In genomic region chr11:98846016-98846415, GRCm38 (mm10) we compare ENCODE assay signal across 13 mouse cellular contexts. TPM values are rescaled to one million over a fixed set of nuclear protein-coding genes. Genes with fewer than 3 reads are reported as not detected.
DNase-seq lines count a peak whose midpoint lies in the region; ATAC-seq and TF ChIP-seq lines count a peak whose summit lies in the region.
"Had no signal": no experiment of that assay in that cellular context is flagged by ENCODE, and none has a peak within 500 bp of the region (broad histone marks: within the 10 kb centered on the region; RNA-seq: fewer than 3 reads in every experiment).

No protein-coding gene starts in this region.

- H3K27me3 ChIP-seq in forebrain, postnatal 0 days (ENCODE audit: insufficient read depth, low read length) = no peaks in the 10 kb centered on the region
- H3K27me3 ChIP-seq in forebrain, embryonic 10.5 days (ENCODE audit: poor library complexity, severe bottlenecking) = peaks cover 22% of the 10 kb centered on the region
- no peaks in the 10 kb centered on the region for H3K27me3 ChIP-seq in lung, embryonic 14.5 days (ENCODE audit: insufficient read depth, low read length)

- H3K4me3 ChIP-seq in forebrain, postnatal 0 days (ENCODE audit: low read depth, low read length) = no peak overlapping the region
- no peak overlapping the region for H3K4me3 ChIP-seq in forebrain, embryonic 10.5 days
- no peak overlapping the region for H3K4me3 ChIP-seq in lung, embryonic 14.5 days (ENCODE audit: low read depth, low read length)
- H3K4me3 ChIP-seq in lung, adult 2 months (replicated peaks; ENCODE audit: extremely low read depth, low read depth, low read length) = no peak overlapping the region
- H3K4me3 ChIP-seq: midbrain, embryonic 10.5 days had no signal

- peak; percentile 49 for TF ChIP-seq CTCF in forebrain, postnatal 0 days (IDR thresholded peaks at IDR 0.05; ENCODE audit: low read depth)
- peak; percentile 31; the same call in 1 of the 2 replicates for TF ChIP-seq CTCF in lung, embryonic 14.5 days (IDR thresholded peaks at IDR 0.05; ENCODE audit: low read depth)
- no peak for TF ChIP-seq CTCF in lung, adult 2 months (IDR thresholded peaks at IDR 0.05; ENCODE audit: insufficient read depth, low read length)

- no peak for ATAC-seq in forebrain, postnatal 0 days
- no peak for ATAC-seq in lung, embryonic 14.5 days (ENCODE audit: insufficient read depth)
- peak; percentile 58 for ATAC-seq in megakaryocyte-erythroid progenitor cell, adult 5-6 weeks (replicated peaks; ENCODE audit: low FRiP score, low TSS enrichment, poor library complexity, severe bottlenecking)

- 55% methylated on average over 13 of the region's 13 CpGs for WGBS in forebrain, postnatal 0 days
- 61% methylated on average over 13 of the region's 13 CpGs for WGBS in forebrain, embryonic 10.5 days
- WGBS in lung, embryonic 14.5 days = 45% methylated on average over 13 of the region's 13 CpGs
- 61% methylated on average over 13 of the region's 13 CpGs for WGBS in lung, adult 2 months

- H3K9me3 ChIP-seq in forebrain, postnatal 0 days (ENCODE audit: low read length) = no peaks in the 10 kb centered on the region
- H3K9me3 ChIP-seq in forebrain, embryonic 10.5 days = no peaks in the 10 kb centered on the region
- H3K9me3 ChIP-seq in lung, embryonic 14.5 days (ENCODE audit: low read depth, low read length) = no peaks in the 10 kb centered on the region
- H3K9me3 ChIP-seq: midbrain, embryonic 10.5 days had no signal

- no peak for DNase-seq in forebrain, postnatal 0 days
- no peak for DNase-seq in forebrain, embryonic 10.5 days (ENCODE audit: extremely low spot score, low spot score)
- no peak for DNase-seq in lung, embryonic 14.5 days
- no peak for DNase-seq in lung, adult 2 months
- DNase-seq in brain, adult 2 months (ENCODE audit: low read depth, low spot score) = peak; percentile 77
- DNase-seq in adrenal gland, postnatal 25 days = no peak
- DNase-seq in spleen, adult 12 weeks (ENCODE audit: low spot score) = no peak
- DNase-seq: adrenal gland, postnatal 10 days; gastrocnemius, postnatal 14 days; kidney, postnatal 10 days; thymus, postnatal 25 days had no signal

- H3K9ac ChIP-seq in forebrain, postnatal 0 days = no peak overlapping the region
- H3K9ac ChIP-seq in lung, embryonic 14.5 days = no peak overlapping the region

- no peak overlapping the region for H3K27ac ChIP-seq in forebrain, postnatal 0 days (ENCODE audit: low read depth, low read length)
- no peak overlapping the region for H3K27ac ChIP-seq in forebrain, embryonic 10.5 days
- no peak overlapping the region for H3K27ac ChIP-seq in lung, embryonic 14.5 days (ENCODE audit: low read depth)
- H3K27ac ChIP-seq: midbrain, embryonic 10.5 days had no signal

- H3K4me1 ChIP-seq in forebrain, postnatal 0 days (ENCODE audit: insufficient read depth) = no peaks in the 10 kb centered on the region
- peaks cover 21% of the 10 kb centered on the region for H3K4me1 ChIP-seq in forebrain, embryonic 10.5 days
- 0 out of 2 replicates have a peak, but pooled peaks cover 16% of the 10 kb centered on the region for H3K4me1 ChIP-seq in lung, embryonic 14.5 days (ENCODE audit: insufficient read depth)
- H3K4me1 ChIP-seq in lung, adult 2 months (ENCODE audit: control insufficient read depth, insufficient read depth, low read length) = peaks cover 3% of the 10 kb centered on the region; the same call in 1 of the 2 replicates

- no peak for TF ChIP-seq POLR2A in lung, adult 2 months (IDR thresholded peaks at IDR 0.05; ENCODE audit: borderline replicate concordance, extremely low read depth, low read depth, low read length)

- H3K36me3 ChIP-seq in forebrain, postnatal 0 days (ENCODE audit: insufficient read depth) = peaks cover 15% of the 10 kb centered on the region; the same call in 1 of the 2 replicates
- H3K36me3 ChIP-seq in forebrain, embryonic 10.5 days (replicated peaks) = no peaks in the 10 kb centered on the region
- H3K36me3 ChIP-seq in lung, embryonic 14.5 days (ENCODE audit: insufficient read depth) = no peaks in the 10 kb centered on the region
- H3K36me3 ChIP-seq: midbrain, embryonic 10.5 days had no signal

- H3K4me2 ChIP-seq in forebrain, postnatal 0 days (ENCODE audit: low read depth) = no peak overlapping the region
- no peak overlapping the region for H3K4me2 ChIP-seq in lung, embryonic 14.5 days

RNA-seq across cellular contexts. Expression of gene Rapgefl1, which starts 9.4 kb away (rescaled TPM):
- total RNA-seq in forebrain, postnatal 0 days (2014; rRNA removed) = 28.7 TPM in 2 replicates
- polyA plus RNA-seq in forebrain, postnatal 0 days (2015; fragmentation: Nextera tagmentation; extraction: Ambion mirVana) = 5.6 and 9.8 TPM in 2 replicates
- polyA plus RNA-seq in forebrain, embryonic 10.5 days (2016; fragmentation: Nextera tagmentation; extraction: Ambion mirVana) = 1.00 and 1.2 TPM in 2 replicates
- 1.5 and 2.1 TPM in 2 replicates for polyA plus RNA-seq in lung, embryonic 14.5 days (2014; fragmentation: Nextera tagmentation; extraction: Ambion mirVana)
- polyA plus RNA-seq in lung, adult 2 months (2012; rRNA removed) = 3.4 and 18.4 TPM in 2 replicates
- 2.2 TPM in 1 of 2 replicates, not detected in the other for total RNA-seq in megakaryocyte-erythroid progenitor cell, adult 5-6 weeks (2014; fragmentation: Nextera tagmentation)
- total RNA-seq in megakaryocyte-erythroid progenitor cell, adult 5-6 weeks (2017) = 1.7 TPM in 1 of 2 replicates, not detected in the other
- total RNA-seq in adrenal gland, postnatal 25 days (2021) = 0.52 and 0.70 TPM in 2 replicates

RNA-seq across cellular contexts. Expression of gene Wipf2, which starts 17.4 kb away (rescaled TPM):
- total RNA-seq in forebrain, postnatal 0 days (2014; rRNA removed) = 7.1 and 8.2 TPM in 2 replicates
- polyA plus RNA-seq in forebrain, postnatal 0 days (2015; fragmentation: Nextera tagmentation; extraction: Ambion mirVana) = 1.6 and 3.0 TPM in 2 replicates
- 4.5 and 4.7 TPM in 2 replicates for polyA plus RNA-seq in forebrain, embryonic 10.5 days (2016; fragmentation: Nextera tagmentation; extraction: Ambion mirVana)
- 4.7 and 5.7 TPM in 2 replicates for polyA plus RNA-seq in lung, embryonic 14.5 days (2014; fragmentation: Nextera tagmentation; extraction: Ambion mirVana)
- 10.1 and 14.0 TPM in 2 replicates for polyA plus RNA-seq in lung, adult 2 months (2012; rRNA removed)
- total RNA-seq in megakaryocyte-erythroid progenitor cell, adult 5-6 weeks (2014; fragmentation: Nextera tagmentation) = 23.5 and 26.9 TPM in 2 replicates
- total RNA-seq in megakaryocyte-erythroid progenitor cell, adult 5-6 weeks (2017) = 3.6 and 4.4 TPM in 2 replicates
- 18.0 and 26.4 TPM in 2 replicates for total RNA-seq in adrenal gland, postnatal 25 days (2021)

RNA-seq across cellular contexts. Expression of gene Casc3, which starts 41.3 kb away (rescaled TPM):
- total RNA-seq in forebrain, postnatal 0 days (2014; rRNA removed) = 22.5 and 27.2 TPM in 2 replicates
- 29.5 and 37.4 TPM in 2 replicates for polyA plus RNA-seq in forebrain, postnatal 0 days (2015; fragmentation: Nextera tagmentation; extraction: Ambion mirVana)
- 45.7 and 49.7 TPM in 2 replicates for polyA plus RNA-seq in forebrain, embryonic 10.5 days (2016; fragmentation: Nextera tagmentation; extraction: Ambion mirVana)
- 41.0 and 42.8 TPM in 2 replicates for polyA plus RNA-seq in lung, embryonic 14.5 days (2014; fragmentation: Nextera tagmentation; extraction: Ambion mirVana)
- 33.6 and 37.9 TPM in 2 replicates for polyA plus RNA-seq in lung, adult 2 months (2012; rRNA removed)
- total RNA-seq in megakaryocyte-erythroid progenitor cell, adult 5-6 weeks (2014; fragmentation: Nextera tagmentation) = 47.6 and 51.8 TPM in 2 replicates
- total RNA-seq in megakaryocyte-erythroid progenitor cell, adult 5-6 weeks (2017) = 37.4 and 53.5 TPM in 2 replicates
- 37.2 and 41.5 TPM in 2 replicates for total RNA-seq in adrenal gland, postnatal 25 days (2021)

RNA-seq across cellular contexts. Expression of gene Msl1, which starts 50.7 kb away (rescaled TPM):
- total RNA-seq in forebrain, postnatal 0 days (2014; rRNA removed) = 87.2 and 94.6 TPM in 2 replicates
- polyA plus RNA-seq in forebrain, postnatal 0 days (2015; fragmentation: Nextera tagmentation; extraction: Ambion mirVana) = 16.3 and 24.1 TPM in 2 replicates
- 22.9 and 24.1 TPM in 2 replicates for polyA plus RNA-seq in forebrain, embryonic 10.5 days (2016; fragmentation: Nextera tagmentation; extraction: Ambion mirVana)
- 16.2 and 16.3 TPM in 2 replicates for polyA plus RNA-seq in lung, embryonic 14.5 days (2014; fragmentation: Nextera tagmentation; extraction: Ambion mirVana)
- polyA plus RNA-seq in lung, adult 2 months (2012; rRNA removed) = 39.0 and 54.3 TPM in 2 replicates
- 58.6 and 74.8 TPM in 2 replicates for total RNA-seq in megakaryocyte-erythroid progenitor cell, adult 5-6 weeks (2014; fragmentation: Nextera tagmentation)
- total RNA-seq in megakaryocyte-erythroid progenitor cell, adult 5-6 weeks (2017) = 57.8 and 68.3 TPM in 2 replicates
- total RNA-seq in adrenal gland, postnatal 25 days (2021) = 109 and 113 TPM in 2 replicates
